Mouse (Mus musculus) forebrain, embryonic 16.5 days (tissue): ENCODE measurements around the gene Gm49405. TPM values are rescaled to one million over a fixed set of nuclear protein-coding genes. Genes with fewer than 3 reads are reported as not detected.
"Not testable (repeated sequence)": the region's sequence is repeated elsewhere in the genome, so short reads cannot be mapped to it uniquely, and the experiment has no call there.

ENCODE experiments used
- ATAC-seq: fragments of 200-750 bp; cut with Nextera tagmentation; 2 replicates; pipeline ENCODE4 v1.8.0; 2017; ENCODE audit warnings: mild to moderate bottlenecking, moderate library complexity
- H3K27ac ChIP-seq: fragments of 300-500 bp; sonication (generic); 2 replicates; pipeline ENCODE4 v1.5.1; 2014; ENCODE audit warnings: low read length, control low read depth
- H3K27me3 ChIP-seq: fragments of 300-500 bp; sonication (generic); replicated peaks from 2 replicates; pipeline ENCODE4 v1.6.1; 2014; ENCODE audit warnings: low read length; ENCODE audit not compliant: control insufficient read depth, insufficient read depth
- H3K36me3 ChIP-seq: fragments of 300-500 bp; sonication (generic); 2 replicates; pipeline ENCODE4 v1.6.1; 2014; ENCODE audit not compliant: control insufficient read depth, insufficient read depth
- H3K4me1 ChIP-seq: fragments of 300-500 bp; sonication (generic); replicated peaks from 2 replicates; pipeline ENCODE4 v1.6.1; 2014; ENCODE audit warnings: low read length; ENCODE audit not compliant: control insufficient read depth, insufficient read depth
- H3K4me2 ChIP-seq: fragments of 300-500 bp; sonication (generic); 2 replicates; pipeline ENCODE4 v1.6.1; 2014; ENCODE audit warnings: mild to moderate bottlenecking, low read length, control low read depth
- H3K4me3 ChIP-seq: fragments of 300-500 bp; sonication (generic); replicated peaks from 2 replicates; pipeline ENCODE4 v1.5.1; 2014; ENCODE audit warnings: mild to moderate bottlenecking, low read length, control low read depth
- H3K9ac ChIP-seq: fragments of 300-500 bp; sonication (generic); replicated peaks from 2 replicates; pipeline ENCODE4 v1.6.1; 2014; ENCODE audit warnings: low read depth, low read length, control low read depth
- H3K9me3 ChIP-seq: fragments of 300-500 bp; sonication (generic); 2 replicates; pipeline ENCODE4 v1.6.1; 2016; ENCODE audit warnings: low read length; ENCODE audit not compliant: control insufficient read depth
- WGBS: fragments of 180-500 bp; shearing (Covaris S2); extraction: QIAGEN DNeasy Blood & Tissue Kit; methylation state at CpG from one replicate; pipeline ENCODE4 v1.1.7; 2014; 5-methylcytosine and 5-hydroxymethylcytosine counted together
- polyA plus RNA-seq: library from polyadenylated mRNA; unstranded; fragments of >200 nt; fragmentation: Nextera tagmentation; extraction: Ambion mirVana; gene quantifications from 2 replicates; pipeline ENCODE4 v1.2.1, GENCODE M21; 2015

The Gm49405 gene
- polyA plus RNA-seq, 1 experiment from 2014 or later = 9.6 TPM

- H3K36me3 ChIP-seq, H3K4me3 ChIP-seq, H3K27me3 ChIP-seq, H3K4me2 ChIP-seq, H3K9me3 ChIP-seq, H3K9ac ChIP-seq, H3K4me1 ChIP-seq, H3K27ac ChIP-seq: not testable (repeated sequence)
- WGBS = 51% methylated on average over 6 of the region's 6 CpGs
- peak; percentile 77 for ATAC-seq
These were observed 38.6 kb upstream of the Gm49405 start for GRCm38 (mm10) chr19:3961805-3962204.

GRCm38 (mm10) chr19:3962469-3962868, 38.0 kb upstream of the Gm49405 start:
- H3K27me3 ChIP-seq = no peaks in the 10 kb centered on the region
- H3K27ac ChIP-seq = no peak overlapping the region
- no peak for ATAC-seq
- 13% methylated on average over 2 of the region's 2 CpGs for WGBS
- no peaks in the 10 kb centered on the region for H3K4me1 ChIP-seq
- H3K9ac ChIP-seq = no peak overlapping the region
- H3K4me3 ChIP-seq = no peak overlapping the region
- H3K36me3 ChIP-seq = no peaks in the 10 kb centered on the region
- no peak overlapping the region for H3K4me2 ChIP-seq
- H3K9me3 ChIP-seq = no peaks in the 10 kb centered on the region

GRCm38 (mm10) chr19:3964030-3964429, 36.4 kb upstream of the Gm49405 start:
- Histone ChIP-seq H3K4me3 (no peak overlapping the region), H3K36me3 (no peaks in the 10 kb centered on the region), H3K4me1 (no peaks in the 10 kb centered on the region), H3K27me3 (no peaks in the 10 kb centered on the region), H3K9ac (no peak overlapping the region), H3K27ac (no peak overlapping the region), H3K4me2 (no peak overlapping the region), H3K9me3 (no peaks in the 10 kb centered on the region)
- ATAC-seq = no peak
- 76% methylated on average over 4 of the region's 4 CpGs for WGBS

- H3K4me3 ChIP-seq = no peak overlapping the region
- H3K9ac ChIP-seq = no peak overlapping the region
- no peak overlapping the region for H3K27ac ChIP-seq
- no peaks in the 10 kb centered on the region for H3K9me3 ChIP-seq
- 63% methylated on average over 11 of the region's 11 CpGs for WGBS
- H3K4me1 ChIP-seq = no peaks in the 10 kb centered on the region
- H3K27me3 ChIP-seq = no peaks in the 10 kb centered on the region
- ATAC-seq = no peak
- no peak overlapping the region for H3K4me2 ChIP-seq
- H3K36me3 ChIP-seq = no peaks in the 10 kb centered on the region
These were observed 33.9 kb upstream of the Gm49405 start for GRCm38 (mm10) chr19:3966330-3967075.

- Histone ChIP-seq H3K4me2 (no peak overlapping the region), H3K27ac (no peak overlapping the region), H3K9ac (no peak overlapping the region), H3K9me3 (no peaks in the 10 kb centered on the region), H3K4me3 (no peak overlapping the region), H3K36me3 (no peaks in the 10 kb centered on the region), H3K4me1 (no peaks in the 10 kb centered on the region), H3K27me3 (no peaks in the 10 kb centered on the region)
- ATAC-seq = no peak
- WGBS = 69% methylated on average over 3 of the region's 3 CpGs
These were observed 33.2 kb upstream of the Gm49405 start for GRCm38 (mm10) chr19:3967258-3967657.

- no peaks in the 10 kb centered on the region for H3K27me3 ChIP-seq
- no peak within 1 kb of the TSS for H3K9ac ChIP-seq
- no peaks in the 10 kb centered on the region for H3K9me3 ChIP-seq
- no peak for ATAC-seq
- H3K36me3 ChIP-seq = no peaks in the 10 kb centered on the region
- H3K4me1 ChIP-seq = no peaks in the 10 kb centered on the region
- no peak within 1 kb of the TSS for H3K4me3 ChIP-seq
- H3K4me2 ChIP-seq = no peak within 1 kb of the TSS
- H3K27ac ChIP-seq = no peak within 1 kb of the TSS
- WGBS = 60% methylated on average over 9 of the region's 9 CpGs
These were observed 28.2 kb upstream of the Gm49405 start, which contains the start of gene Aldh3b2 for GRCm38 (mm10) chr19:3972229-3972628. Gene Aldh3b2, plus strand, starts transcription at chr19:3972328.

GRCm38 (mm10) chr19:3974608-3975007, 25.8 kb upstream of the Gm49405 start:
- not testable (repeated sequence) for H3K27me3 ChIP-seq, H3K9ac ChIP-seq, H3K4me1 ChIP-seq, H3K27ac ChIP-seq, H3K4me2 ChIP-seq, H3K36me3 ChIP-seq, H3K9me3 ChIP-seq, H3K4me3 ChIP-seq
- 53% methylated on average over 6 of the region's 6 CpGs for WGBS
- peak; percentile 68 for ATAC-seq

GRCm38 (mm10) chr19:3975866-3976265, 24.6 kb upstream of the Gm49405 start:
- no peak overlapping the region for H3K4me3 ChIP-seq
- H3K4me1 ChIP-seq = no peaks in the 10 kb centered on the region
- ATAC-seq = no peak
- no peaks in the 10 kb centered on the region for H3K36me3 ChIP-seq
- no peak overlapping the region for H3K9ac ChIP-seq
- H3K27ac ChIP-seq = no peak overlapping the region
- H3K9me3 ChIP-seq = no peaks in the 10 kb centered on the region
- WGBS = 74% methylated on average over 2 of the region's 2 CpGs
- no peak overlapping the region for H3K4me2 ChIP-seq
- H3K27me3 ChIP-seq = no peaks in the 10 kb centered on the region

- ATAC-seq = peak; percentile 85
- H3K4me3 ChIP-seq = no peak overlapping the region
- H3K9me3 ChIP-seq = no peaks in the 10 kb centered on the region
- H3K4me1 ChIP-seq = no peaks in the 10 kb centered on the region
- H3K9ac ChIP-seq = no peak overlapping the region
- H3K4me2 ChIP-seq = no peak overlapping the region
- WGBS = 11% methylated on average over 4 of the region's 4 CpGs
- H3K36me3 ChIP-seq = no peaks in the 10 kb centered on the region
- no peaks in the 10 kb centered on the region for H3K27me3 ChIP-seq
- no peak overlapping the region for H3K27ac ChIP-seq
These were observed 20.1 kb upstream of the Gm49405 start for GRCm38 (mm10) chr19:3980309-3980708.

GRCm38 (mm10) chr19:3980917-3981316, 19.5 kb upstream of the Gm49405 start:
- Histone ChIP-seq H3K4me1 (no peaks in the 10 kb centered on the region), H3K9me3 (no peaks in the 10 kb centered on the region), H3K4me3 (no peak overlapping the region), H3K27ac (no peak overlapping the region), H3K9ac (no peak overlapping the region), H3K27me3 (no peaks in the 10 kb centered on the region), H3K4me2 (no peak overlapping the region), H3K36me3 (no peaks in the 10 kb centered on the region)
- WGBS = 83% methylated on average over 9 of the region's 9 CpGs
- ATAC-seq = no peak
